Mouse (Mus musculus): ENCODE results near the gene Lgmn.

The Lgmn gene

GRCm38 (mm10) chr12:102354126-102354984 lies 85.3 kb downstream of the Lgmn start:
- intact Hi-C loops (cut with DNase I), result no loop called here

GRCm38 (mm10) chr12:102350997-102351396 lies 88.6 kb downstream of the Lgmn start:
- intact Hi-C loops (cut with DNase I), result no loop called here

- intact Hi-C loops (cut with DNase I), result loop anchor here (5.0 kb wide), 1 partner anchor 91 kb away; no protein-coding TSS in a partner anchor
Observed at GRCm38 (mm10) chr12:102348447-102348846, 91.2 kb downstream of the Lgmn start.

- intact Hi-C loops (cut with DNase I), result loop anchor here (5.0 kb wide), 1 partner anchor 89 kb away; no protein-coding TSS in a partner anchor
Observed at GRCm38 (mm10) chr12:102346507-102346906, 93.1 kb downstream of the Lgmn start.

DNA sequence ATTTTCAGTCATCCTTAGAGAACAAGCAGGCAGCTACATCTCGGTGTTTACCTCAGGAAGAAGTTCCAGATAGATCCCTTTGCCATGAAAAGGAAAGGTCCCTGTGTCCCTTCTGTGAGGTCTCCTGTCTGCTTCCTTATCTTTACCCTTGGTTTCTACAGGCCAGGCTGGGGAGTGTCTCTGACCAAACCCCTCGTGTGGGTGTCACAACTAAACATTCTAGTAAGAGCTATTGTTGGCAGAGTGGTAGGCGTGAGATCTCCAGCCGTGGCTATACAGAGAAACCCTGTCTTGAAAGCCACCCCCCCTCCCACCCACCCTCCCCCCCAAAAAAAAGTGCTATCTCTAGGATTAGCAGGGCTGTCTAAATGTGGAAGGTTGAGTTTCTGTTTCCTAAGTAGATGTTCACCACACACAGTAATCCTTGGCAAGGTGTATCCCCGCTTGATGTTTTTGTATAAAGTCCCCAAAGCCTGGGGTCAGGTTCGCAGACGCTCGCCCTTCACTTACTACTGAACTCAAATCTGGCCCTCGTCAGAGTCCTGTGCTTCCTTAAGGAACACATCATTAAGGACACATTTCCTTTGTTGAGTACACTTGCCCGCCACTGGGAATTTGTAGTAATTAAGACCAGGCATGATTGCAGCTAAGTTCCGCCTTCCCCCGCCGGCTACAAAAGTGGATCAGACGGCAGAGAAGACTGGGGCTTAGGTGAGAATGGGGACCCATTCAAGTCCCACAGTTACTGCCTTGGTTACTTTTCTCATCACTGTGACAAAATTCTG lies 94.4 kb downstream of the Lgmn start:
- intact Hi-C loops (cut with DNase I), result loop anchor here (5.0 kb wide), 1 partner anchor 88 kb away; no protein-coding TSS in a partner anchor
